In genomic region chr10:42734546-42735060, GRCm38 (mm10) we compare ENCODE assay signal across 9 mouse cellular contexts. TPM values are rescaled to one million over a fixed set of nuclear protein-coding genes. Genes with fewer than 3 reads are reported as not detected.
DNase-seq lines count a peak whose midpoint lies in the region; ATAC-seq and TF ChIP-seq lines count a peak whose summit lies in the region.
"Had no signal": no experiment of that assay in that cellular context is flagged by ENCODE, and none has a peak within 500 bp of the region (broad histone marks: within the 10 kb centered on the region; RNA-seq: fewer than 3 reads in every experiment).

No protein-coding gene starts in this region.

- TF ChIP-seq EP300 in heart, postnatal 0 days (IDR thresholded peaks at IDR 0.05; ENCODE audit: low read depth): no peak

- 46% methylated on average over 5 of the region's 5 CpGs for WGBS in heart, postnatal 0 days
- 59% methylated on average over 5 of the region's 5 CpGs for WGBS in heart, embryonic 10.5 days

- no peak overlapping the region for H3K27ac ChIP-seq in heart, postnatal 0 days (ENCODE audit: low read depth)
- H3K27ac ChIP-seq in heart, embryonic 10.5 days: no peak overlapping the region

- H3K9ac ChIP-seq in heart, postnatal 0 days (replicated peaks; ENCODE audit: low read depth, low read length): no peak overlapping the region

- DNase-seq in heart, postnatal 0 days (ENCODE audit: low spot score): peak; percentile 55
- DNase-seq in heart, embryonic 10.5 days (ENCODE audit: low spot score): no peak
- peak; percentile 47 for DNase-seq in ES-CJ7 (ENCODE audit: low read depth, low spot score)
- peak; percentile 9 for DNase-seq in adrenal gland, postnatal 25 days
- DNase-seq in kidney, postnatal 10 days: peak; percentile 52
- DNase-seq in mesoderm, embryonic 11.5 days (ENCODE audit: low read depth, low spot score): peak; percentile 49
- DNase-seq in spleen, postnatal 14 days (ENCODE audit: low spot score in 2 of 2): no peak

- ATAC-seq in heart, postnatal 0 days (ENCODE audit: insufficient read depth, low read depth): no peak
- no peak for ATAC-seq in activated CD4-positive, CD25-positive, alpha-beta regulatory T cell, adult 4 months

- TF ChIP-seq CTCF in heart, postnatal 0 days (IDR thresholded peaks at IDR 0.05; ENCODE audit: low read depth): peak; percentile 54

- no peaks in the 10 kb centered on the region for H3K4me1 ChIP-seq in heart, postnatal 0 days (ENCODE audit: control insufficient read depth, insufficient read depth)
- H3K4me1 ChIP-seq in heart, embryonic 10.5 days: no peaks in the 10 kb centered on the region
- H3K4me1 ChIP-seq: megakaryocyte, embryonic 14.5 days had no signal

- no peak overlapping the region for H3K4me2 ChIP-seq in heart, postnatal 0 days (ENCODE audit: low read depth, low read length)

- H3K9me3 ChIP-seq in heart, postnatal 0 days (replicated peaks; ENCODE audit: control insufficient read depth, low read length): 0 out of 2 replicates have a peak, but pooled peaks cover 4% of the 10 kb centered on the region
- no peaks in the 10 kb centered on the region for H3K9me3 ChIP-seq in heart, embryonic 10.5 days

- H3K4me3 ChIP-seq in heart, postnatal 0 days (ENCODE audit: low read depth, low read length): no peak overlapping the region
- no peak overlapping the region for H3K4me3 ChIP-seq in heart, embryonic 10.5 days
- H3K4me3 ChIP-seq: megakaryocyte, embryonic 14.5 days had no signal

- no peaks in the 10 kb centered on the region for H3K27me3 ChIP-seq in heart, postnatal 0 days (ENCODE audit: control insufficient read depth, insufficient read depth, low read length)
- no peaks in the 10 kb centered on the region for H3K27me3 ChIP-seq in heart, embryonic 10.5 days (ENCODE audit: insufficient read depth, poor library complexity, severe bottlenecking)

- no peaks in the 10 kb centered on the region for H3K36me3 ChIP-seq in heart, postnatal 0 days (replicated peaks; ENCODE audit: control insufficient read depth, insufficient read depth, low read length)
- H3K36me3 ChIP-seq in heart, embryonic 10.5 days: no peaks in the 10 kb centered on the region

RNA-seq across cellular contexts. Expression of gene Sec63, which starts 26.7 kb away (rescaled TPM):
- total RNA-seq in heart, postnatal 0 days (2014; rRNA removed; ENCODE audit: low replicate concordance): 14.3 and 15.5 TPM in 2 replicates
- 10.9 and 11.0 TPM in 2 replicates for polyA plus RNA-seq in heart, postnatal 0 days (2015; fragmentation: Nextera tagmentation; extraction: Ambion mirVana)
- polyA plus RNA-seq in heart, embryonic 10.5 days (2016; fragmentation: Nextera tagmentation; extraction: Ambion mirVana): 18.6 and 28.4 TPM in 2 replicates
- total RNA-seq in adrenal gland, postnatal 25 days (2021): 70.0 and 75.3 TPM in 2 replicates
- 10 to 100 TPM; 15.9 to 19.1 TPM for polyA plus RNA-seq in activated CD4-positive, CD25-positive, alpha-beta regulatory T cell, adult 4 months (2017; shearing (Covaris generic))

Comparison
In these comparisons a context has a peak if more than half of its experiments do, and no peak if none do; other contexts are left out.
1. DNase-seq: peak in heart, postnatal 0 days (single experiment), ES-CJ7 (single experiment), adrenal gland, postnatal 25 days (single experiment), kidney, postnatal 10 days (single experiment) and mesoderm, embryonic 11.5 days (single experiment); none in heart, embryonic 10.5 days (single experiment) and spleen, postnatal 14 days (0 of 2).